Mouse (Mus musculus) embryonic facial prominence, embryonic 13.5 days (tissue): Measurements from ENCODE around the gene Vmn1r43. TPM values are rescaled to one million over a fixed set of nuclear protein-coding genes. Genes with fewer than 3 reads are reported as not detected.

Source experiments
- polyA plus RNA-seq: library from polyadenylated mRNA; unstranded; fragments of >200 nt; fragmentation: Nextera tagmentation; extraction: Ambion mirVana; gene quantifications from 2 replicates; pipeline ENCODE4 v1.2.1, GENCODE M21; 2015

The Vmn1r43 gene
- polyA plus RNA-seq, 1 experiment from 2014 or later = not detected

Other genes with a start within 250 kb of the Vmn1r43 start
- gene Txnrd3, start 232.4 kb downstream of the Vmn1r43 start, polyA plus RNA-seq = 9.6 and 10.1 TPM in 2 replicates
- gene Vmn1r40, start 168.9 kb downstream of the Vmn1r43 start, polyA plus RNA-seq = not detected in 2 replicates
- gene Vmn1r41, start 135.6 kb downstream of the Vmn1r43 start, polyA plus RNA-seq = not detected in 2 replicates
- not detected in 2 replicates for gene Vmn1r42, start within 50 bp of the Vmn1r43 start, polyA plus RNA-seq
- gene Vmn1r44, start 7.2 kb upstream of the Vmn1r43 start, polyA plus RNA-seq = not detected in 2 replicates
- not detected in 2 replicates for gene Vmn1r45, start 64.2 kb upstream of the Vmn1r43 start, polyA plus RNA-seq
- not detected in 2 replicates for gene Vmn1r46, start 92.9 kb upstream of the Vmn1r43 start, polyA plus RNA-seq
- not detected in 2 replicates for gene Vmn1r47, start 139.7 kb upstream of the Vmn1r43 start, polyA plus RNA-seq
- not detected in 2 replicates for gene Vmn1r48, start 160.4 kb upstream of the Vmn1r43 start, polyA plus RNA-seq
- gene Vmn1r49, start 202.1 kb upstream of the Vmn1r43 start, polyA plus RNA-seq = not detected in 2 replicates
- not detected in 2 replicates for gene Vmn1r50, start 225.0 kb upstream of the Vmn1r43 start, polyA plus RNA-seq
- gene Vmn1r51, start 246.2 kb upstream of the Vmn1r43 start, polyA plus RNA-seq = not detected in 2 replicates